Mouse (Mus musculus): ENCODE measurements around the gene Olfr304.
"Not testable (repeated sequence)": the region's sequence is repeated elsewhere in the genome, so short reads cannot be mapped to it uniquely, and the experiment has no call there.

Olfr304 gene

GRCm38 (mm10) chr7:86386558-86386957 lies at the start of gene Olfr304:
Gene Olfr304, minus strand, starts transcription at chr7:86386658.
- DNase-seq, result no peak

GRCm38 (mm10) chr7:86403546-86403945 lies 17.1 kb upstream of the Olfr304 start, which contains the start of gene Olfr301:
Gene Olfr301, plus strand, starts transcription at chr7:86403846.
- DNase-seq, result no peak

- DNase-seq, result no peak
Observed at GRCm38 (mm10) chr7:86397689-86398088, 11.2 kb upstream of the Olfr304 start, which contains the start of gene Olfr303. Gene Olfr303, minus strand, starts transcription at chr7:86397789.

GRCm38 (mm10) chr7:86385769-86386168 lies 689 bp downstream of the Olfr304 start:
- DNase-seq, result no peak

GRCm38 (mm10) chr7:86366828-86367227 lies 19.6 kb downstream of the Olfr304 start, which contains the start of gene Olfr305:
Gene Olfr305, minus strand, starts transcription at chr7:86366928.
- DNase-seq, result no peak

GRCm38 (mm10) chr7:86346296-86346695 lies 40.2 kb downstream of the Olfr304 start:
- not testable (repeated sequence) for DNase-seq

GRCm38 (mm10) chr7:86344253-86344652 lies 42.2 kb downstream of the Olfr304 start:
- DNase-seq, result no peak

- DNase-seq, result no peak
Observed at GRCm38 (mm10) chr7:86342881-86343565, 43.4 kb downstream of the Olfr304 start.

GRCm38 (mm10) chr7:86337486-86337885 lies 49.0 kb downstream of the Olfr304 start, which contains the start of gene Olfr307:
Gene Olfr307, minus strand, starts transcription at chr7:86337586.
- DNase-seq, result no peak
